11 mouse cellular contexts compared by ENCODE assay signal in the genomic region with DNA sequence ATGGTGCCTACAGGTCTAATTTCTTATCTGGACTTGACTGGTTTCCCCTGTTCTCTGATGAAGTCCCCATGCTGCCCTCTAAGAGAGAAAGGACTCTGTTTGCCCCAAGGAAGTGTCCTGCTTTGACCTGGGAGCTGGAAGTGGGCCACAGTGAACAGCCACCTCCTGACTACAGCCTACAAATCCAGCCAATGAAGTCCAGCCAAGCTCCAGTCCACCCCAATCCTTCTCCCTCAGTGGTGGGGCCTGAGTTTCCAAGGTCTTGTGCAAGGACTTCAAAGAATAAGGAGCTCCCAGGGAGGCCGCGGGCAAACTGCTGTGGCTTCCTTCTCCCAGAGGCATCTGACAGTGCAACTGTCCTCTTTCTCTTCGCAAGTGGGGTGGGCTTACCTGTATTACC. TPM values are rescaled to one million over a fixed set of nuclear protein-coding genes. Genes with fewer than 3 reads are reported as not detected.
DNase-seq lines count a peak whose midpoint lies in the region; ATAC-seq lines count a peak whose summit lies in the region.
"Had no signal": no experiment of that assay in that cellular context is flagged by ENCODE, and none has a peak within 500 bp of the region (broad histone marks: within the 10 kb centered on the region; RNA-seq: fewer than 3 reads in every experiment).

No protein-coding gene starts in this region.

- no peak overlapping the region for H3K4me2 ChIP-seq in heart, embryonic 11.5 days
- H3K4me2 ChIP-seq in midbrain, embryonic 14.5 days (ENCODE audit: low read length) = no peak overlapping the region
- H3K4me2 ChIP-seq: hindbrain, embryonic 15.5 days; liver, embryonic 13.5 days had no signal

- no peak overlapping the region for H3K9ac ChIP-seq in heart, embryonic 11.5 days (ENCODE audit: low read depth, low read length)
- no peak overlapping the region for H3K9ac ChIP-seq in midbrain, embryonic 14.5 days (replicated peaks; ENCODE audit: low read length)
- H3K9ac ChIP-seq: hindbrain, embryonic 15.5 days; liver, embryonic 13.5 days had no signal

- peaks cover 22% of the 10 kb centered on the region for H3K4me1 ChIP-seq in heart, embryonic 11.5 days (ENCODE audit: control insufficient read depth, insufficient read depth, low read length)
- no peaks in the 10 kb centered on the region; the same call in 1 of the 2 replicates for H3K4me1 ChIP-seq in midbrain, embryonic 14.5 days (ENCODE audit: control insufficient read depth, insufficient read depth, low read length)

- WGBS in heart, embryonic 11.5 days (ENCODE audit: insufficient replicate concordance) = 88% methylated on average over 3 of the region's 3 CpGs
- 92% methylated on average over 3 of the region's 3 CpGs for WGBS in midbrain, embryonic 14.5 days

- no peak overlapping the region for H3K27ac ChIP-seq in heart, embryonic 11.5 days (ENCODE audit: low read depth, low read length)
- no peak overlapping the region for H3K27ac ChIP-seq in midbrain, embryonic 14.5 days (replicated peaks; ENCODE audit: low read depth, low read length)
- H3K27ac ChIP-seq: hindbrain, embryonic 15.5 days; liver, embryonic 13.5 days had no signal

- no peaks in the 10 kb centered on the region for H3K9me3 ChIP-seq in heart, embryonic 11.5 days (replicated peaks; ENCODE audit: control insufficient read depth, low read length)
- no peaks in the 10 kb centered on the region for H3K9me3 ChIP-seq in midbrain, embryonic 14.5 days (ENCODE audit: control insufficient read depth, low read length)
- H3K9me3 ChIP-seq: hindbrain, embryonic 15.5 days; liver, embryonic 13.5 days had no signal

- H3K27me3 ChIP-seq in heart, embryonic 11.5 days (ENCODE audit: control insufficient read depth, insufficient read depth, low read length) = no peaks in the 10 kb centered on the region
- no peaks in the 10 kb centered on the region for H3K27me3 ChIP-seq in midbrain, embryonic 14.5 days (ENCODE audit: control insufficient read depth, insufficient read depth, low read length)
- H3K27me3 ChIP-seq: hindbrain, embryonic 15.5 days; liver, embryonic 13.5 days had no signal

- no peak for ATAC-seq in heart, embryonic 11.5 days (replicated peaks; ENCODE audit: insufficient number of reproducible peaks, low FRiP score, low TSS enrichment)
- no peak for ATAC-seq in midbrain, embryonic 14.5 days (ENCODE audit: low FRiP score, low TSS enrichment)
- no peak for ATAC-seq in activated CD4-positive, CD25-positive, alpha-beta regulatory T cell, adult 4 months

- DNase-seq in heart, adult 11 months = peak; percentile 98
- DNase-seq in urinary bladder, postnatal 25 days (ENCODE audit: low spot score) = peak; percentile 9
- DNase-seq in urinary bladder, adult 2 months (ENCODE audit: low spot score) = no peak
- peak; percentile 51 for DNase-seq in kidney, postnatal 10 days
- DNase-seq in midbrain, embryonic 14.5 days = no peak
- no peak for DNase-seq in thymus, postnatal 36 days
- DNase-seq: liver, embryonic 13.5 days; thymus, adult 2 months had no signal

- H3K4me3 ChIP-seq in heart, embryonic 11.5 days (ENCODE audit: low read depth, low read length) = no peak overlapping the region
- no peak overlapping the region for H3K4me3 ChIP-seq in midbrain, embryonic 14.5 days (replicated peaks; ENCODE audit: low read depth, low read length)
- H3K4me3 ChIP-seq: hindbrain, embryonic 15.5 days; liver, embryonic 13.5 days had no signal

- H3K36me3 ChIP-seq in heart, embryonic 11.5 days (ENCODE audit: control insufficient read depth, insufficient read depth, low read length) = no peaks in the 10 kb centered on the region
- no peaks in the 10 kb centered on the region for H3K36me3 ChIP-seq in midbrain, embryonic 14.5 days (ENCODE audit: control insufficient read depth, insufficient read depth, low read length)
- H3K36me3 ChIP-seq: hindbrain, embryonic 15.5 days; liver, embryonic 13.5 days had no signal

RNA-seq across cellular contexts. Expression of gene Kcmf1, which starts 26.4 kb away (rescaled TPM):
- polyA plus RNA-seq in heart, embryonic 11.5 days (2014; fragmentation: Nextera tagmentation; extraction: Ambion mirVana) = 44.7 and 46.1 TPM in 2 replicates
- polyA plus RNA-seq in urinary bladder, adult 2 months (2012; rRNA removed) = 69.2 and 75.1 TPM in 2 replicates
- polyA plus RNA-seq in midbrain, embryonic 14.5 days (2014; fragmentation: Nextera tagmentation; extraction: Ambion mirVana) = 34.8 and 40.9 TPM in 2 replicates
- 10 to 100 TPM; 10.1 to 12.0 TPM for polyA plus RNA-seq in activated CD4-positive, CD25-positive, alpha-beta regulatory T cell, adult 4 months (2017; shearing (Covaris generic))

Comparison
In these comparisons a context has a peak if more than half of its experiments do, and no peak if none do; other contexts are left out.
1. DNase-seq: peak in heart, adult 11 months (single experiment), urinary bladder, postnatal 25 days (single experiment) and kidney, postnatal 10 days (single experiment); none in urinary bladder, adult 2 months (single experiment), midbrain, embryonic 14.5 days (single experiment) and thymus, postnatal 36 days (0 of 2).